Mouse (Mus musculus) brain, embryonic 14.5 days (tissue): ENCODE measurements around the gene Vmn2r77.
"Not testable (repeated sequence)": the region's sequence is repeated elsewhere in the genome, so short reads cannot be mapped to it uniquely, and the experiment has no call there.

ENCODE experiments used
- CTCF ChIP-seq: fragments of 200-500 bp; IDR thresholded peaks from 2 replicates; pipeline ENCODE4 v1.5.1; 2012; ENCODE audit warnings: inconsistent platforms, mild to moderate bottlenecking, moderate library complexity, borderline replicate concordance; ENCODE audit not compliant: insufficient read depth, insufficient read length; ENCODE audit errors: extremely low read depth
- POLR2A ChIP-seq: fragments of 200-500 bp; IDR thresholded peaks from 2 replicates; pipeline ENCODE4 v1.6.1; 2012; ENCODE audit warnings: mild to moderate bottlenecking, inconsistent platforms, borderline replicate concordance; ENCODE audit not compliant: poor library complexity, insufficient read depth, insufficient read length, severe bottlenecking; ENCODE audit errors: extremely low read depth

GRCm38 (mm10) chr7:86815716-86816115 lies 20.9 kb downstream of the Vmn2r77 start:
- not testable (repeated sequence) for TF ChIP-seq POLR2A, CTCF
